Mouse (Mus musculus): ENCODE data around the gene Tm2d1. TPM values are rescaled to one million over a fixed set of nuclear protein-coding genes. Genes with fewer than 3 reads are reported as not detected.
A peak's percentile ranks its signal among the peaks of the same experiment; 100 is the strongest.

Tm2d1 gene
- polyA plus RNA-seq, 1 experiment from 2014 or later = 106 TPM

GRCm38 (mm10) chr4:98376943-98377342, 6.2 kb downstream of the Tm2d1 start:
- Histone ChIP-seq H3K9me3 (no peaks in the 10 kb centered on the region), H3K4me2 (no peak overlapping the region), H3K4me3 (no peak overlapping the region), H3K36me3 (peaks cover 33% of the 10 kb centered on the region), H3K27me3 (replicated peaks) (no peaks in the 10 kb centered on the region), H3K4me1 (peaks cover 17% of the 10 kb centered on the region), H3K27ac (replicated peaks) (no peak overlapping the region), H3K9ac (no peak overlapping the region)
- 88% methylated on average over 2 of the region's 2 CpGs for WGBS
- ATAC-seq (ENCODE audit: extremely low read depth, insufficient number of reproducible peaks, low FRiP score, low TSS enrichment) = no peak

DNA sequence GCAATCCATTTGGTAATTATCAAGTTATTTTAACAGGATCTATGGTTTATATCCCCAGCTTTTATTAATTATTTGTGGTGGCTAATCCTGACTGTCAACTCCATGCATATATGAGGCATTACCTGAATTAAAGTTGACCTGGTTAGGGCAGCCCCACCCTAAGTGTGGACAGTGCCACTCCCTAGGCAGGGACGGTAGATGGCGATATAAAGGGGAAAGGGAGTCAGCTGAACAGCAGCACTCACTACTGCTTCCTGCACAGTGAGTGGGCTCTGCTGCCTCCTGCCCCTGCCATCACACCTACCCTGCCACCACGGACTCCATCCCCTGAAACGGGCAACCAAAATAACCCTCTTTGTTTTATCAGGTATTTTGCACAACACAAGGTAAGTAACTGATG, 7.7 kb downstream of the Tm2d1 start:
- Histone ChIP-seq H3K4me3 (no peak overlapping the region), H3K27ac (replicated peaks) (no peak overlapping the region), H3K4me1 (peaks cover 8% of the 10 kb centered on the region), H3K9ac (no peak overlapping the region), H3K9me3 (no peaks in the 10 kb centered on the region), H3K36me3 (peaks cover 48% of the 10 kb centered on the region), H3K4me2 (no peak overlapping the region), H3K27me3 (replicated peaks) (no peaks in the 10 kb centered on the region)
- no peak for ATAC-seq (ENCODE audit: extremely low read depth, insufficient number of reproducible peaks, low FRiP score, low TSS enrichment)
- 41% methylated on average over 4 of the region's 4 CpGs for WGBS

DNA sequence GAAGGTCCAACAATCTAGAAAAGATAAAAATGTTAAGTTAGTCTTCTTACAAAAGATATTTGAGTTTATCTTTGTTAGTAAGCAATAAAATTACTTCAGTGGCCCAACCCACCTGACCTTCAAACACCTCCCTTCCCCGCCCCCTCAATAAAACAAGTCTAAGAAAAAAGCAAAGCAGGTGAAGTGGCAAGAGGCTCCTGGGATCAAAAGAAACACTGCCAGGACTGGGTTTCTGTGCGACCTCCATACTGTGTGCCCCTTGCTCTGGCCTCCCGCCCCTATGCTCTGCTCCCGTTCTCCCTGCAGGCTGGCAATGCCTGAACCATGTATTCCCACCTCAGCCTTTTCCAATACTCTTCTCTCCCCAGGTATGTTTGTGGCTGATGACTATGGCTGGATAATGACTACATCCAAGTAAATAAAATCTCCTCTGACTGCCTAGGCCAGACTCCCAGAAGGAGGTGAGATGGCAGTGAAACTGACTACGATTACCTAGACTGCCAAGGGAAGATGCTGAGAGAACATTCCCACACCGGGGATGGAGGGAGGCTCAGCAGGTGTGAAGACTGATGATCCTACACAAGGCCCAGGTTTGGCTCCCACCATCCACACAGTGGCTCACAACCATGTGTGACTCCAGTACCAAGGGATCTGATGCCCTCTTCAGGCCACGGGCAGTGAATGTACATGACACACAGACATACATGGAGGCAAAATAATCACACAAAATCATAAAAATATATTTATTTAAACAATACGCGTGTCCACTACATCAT, 24.9 kb downstream of the Tm2d1 start:
- ATAC-seq (ENCODE audit: extremely low read depth, insufficient number of reproducible peaks, low FRiP score, low TSS enrichment) = no peak
- Histone ChIP-seq H3K4me3 (no peak overlapping the region), H3K4me2 (no peak overlapping the region), H3K9ac (no peak overlapping the region), H3K9me3 (no peaks in the 10 kb centered on the region), H3K36me3 (peaks cover 69% of the 10 kb centered on the region), H3K27me3 (replicated peaks) (no peaks in the 10 kb centered on the region), H3K4me1 (no peaks in the 10 kb centered on the region), H3K27ac (replicated peaks) (no peak overlapping the region)
- WGBS = 90% methylated on average over 9 of the region's 9 CpGs

- Histone ChIP-seq H3K4me1 (peaks cover 6% of the 10 kb centered on the region), H3K9ac (no peak overlapping the region), H3K27ac (replicated peaks) (no peak overlapping the region), H3K36me3 (peaks cover 6% of the 10 kb centered on the region), H3K4me2 (no peak overlapping the region), H3K4me3 (no peak overlapping the region), H3K27me3 (replicated peaks) (no peaks in the 10 kb centered on the region), H3K9me3 (no peaks in the 10 kb centered on the region)
- ATAC-seq (ENCODE audit: extremely low read depth, insufficient number of reproducible peaks, low FRiP score, low TSS enrichment) = no peak
- WGBS = 49% methylated on average over 5 of the region's 5 CpGs
Measured at GRCm38 (mm10) chr4:98348580-98348979, 34.5 kb downstream of the Tm2d1 start.

- Histone ChIP-seq H3K27ac (replicated peaks) (no peak overlapping the region), H3K4me3 (no peak overlapping the region), H3K36me3 (no peaks in the 10 kb centered on the region), H3K27me3 (replicated peaks) (no peaks in the 10 kb centered on the region), H3K9ac (no peak overlapping the region), H3K4me2 (no peak overlapping the region), H3K4me1 (peaks cover 6% of the 10 kb centered on the region), H3K9me3 (no peaks in the 10 kb centered on the region)
- ATAC-seq (ENCODE audit: extremely low read depth, insufficient number of reproducible peaks, low FRiP score, low TSS enrichment) = no peak
- WGBS = 80% methylated on average over 10 of the region's 10 CpGs
Measured at GRCm38 (mm10) chr4:98345783-98346182, 37.3 kb downstream of the Tm2d1 start.

DNA sequence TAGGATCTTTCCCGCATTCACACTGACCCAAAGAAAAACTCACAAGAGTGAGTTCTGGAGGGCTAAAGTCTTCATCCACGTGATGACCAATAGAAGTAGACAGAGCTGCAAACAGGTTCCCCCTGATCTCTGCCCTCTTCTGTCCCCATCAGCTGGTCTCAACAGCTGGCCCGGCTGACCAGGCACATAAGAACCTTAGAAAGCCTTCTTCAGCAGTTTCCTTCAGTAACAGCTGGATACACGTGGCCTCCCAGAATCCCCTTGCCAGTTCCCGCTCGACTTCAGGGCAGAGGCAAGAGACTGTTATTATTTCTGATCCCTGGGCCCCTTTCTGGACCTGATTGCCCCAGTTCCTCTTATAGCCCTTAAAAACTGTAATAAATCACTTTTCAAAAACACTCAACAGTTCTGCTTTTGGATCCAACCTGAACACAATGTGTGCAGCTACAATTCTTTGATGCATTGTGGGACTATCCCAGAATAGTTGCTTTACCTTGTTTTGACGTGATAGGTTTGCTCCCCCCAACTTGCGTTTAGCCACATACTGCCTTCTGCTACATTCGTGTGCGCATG, 43.0 kb downstream of the Tm2d1 start:
- Histone ChIP-seq H3K27me3 (replicated peaks) (no peaks in the 10 kb centered on the region), H3K4me3 (no peak overlapping the region), H3K36me3 (no peaks in the 10 kb centered on the region), H3K9ac (no peak overlapping the region), H3K9me3 (no peaks in the 10 kb centered on the region), H3K27ac (replicated peaks) (no peak overlapping the region), H3K4me2 (no peak overlapping the region), H3K4me1 (no peaks in the 10 kb centered on the region)
- ATAC-seq (ENCODE audit: extremely low read depth, insufficient number of reproducible peaks, low FRiP score, low TSS enrichment) = no peak
- 75% methylated on average over 10 of the region's 10 CpGs for WGBS

- no peaks in the 10 kb centered on the region for H3K4me1 ChIP-seq
- no peaks in the 10 kb centered on the region for H3K9me3 ChIP-seq
- no peak overlapping the region for H3K4me3 ChIP-seq
- no peak overlapping the region for H3K27ac ChIP-seq (replicated peaks)
- no peak for ATAC-seq (ENCODE audit: extremely low read depth, insufficient number of reproducible peaks, low FRiP score, low TSS enrichment)
- WGBS = 75% methylated on average over 14 of the region's 14 CpGs
- no peaks in the 10 kb centered on the region for H3K27me3 ChIP-seq (replicated peaks)
- H3K4me2 ChIP-seq = no peak overlapping the region
- no peaks in the 10 kb centered on the region for H3K36me3 ChIP-seq
- H3K9ac ChIP-seq = no peak overlapping the region
Measured at GRCm38 (mm10) chr4:98338636-98339630, 44.2 kb downstream of the Tm2d1 start.

GRCm38 (mm10) chr4:98337197-98337596, 45.9 kb downstream of the Tm2d1 start:
- 63% methylated on average over 5 of the region's 5 CpGs for WGBS
- Histone ChIP-seq H3K4me3 (no peak overlapping the region), H3K27ac (replicated peaks) (no peak overlapping the region), H3K9me3 (0 out of 2 replicates have a peak, but pooled peaks cover 3% of the 10 kb centered on the region), H3K9ac (no peak overlapping the region), H3K4me1 (no peaks in the 10 kb centered on the region), H3K36me3 (no peaks in the 10 kb centered on the region), H3K27me3 (replicated peaks) (no peaks in the 10 kb centered on the region), H3K4me2 (no peak overlapping the region)
- ATAC-seq (ENCODE audit: extremely low read depth, insufficient number of reproducible peaks, low FRiP score, low TSS enrichment) = no peak

DNA sequence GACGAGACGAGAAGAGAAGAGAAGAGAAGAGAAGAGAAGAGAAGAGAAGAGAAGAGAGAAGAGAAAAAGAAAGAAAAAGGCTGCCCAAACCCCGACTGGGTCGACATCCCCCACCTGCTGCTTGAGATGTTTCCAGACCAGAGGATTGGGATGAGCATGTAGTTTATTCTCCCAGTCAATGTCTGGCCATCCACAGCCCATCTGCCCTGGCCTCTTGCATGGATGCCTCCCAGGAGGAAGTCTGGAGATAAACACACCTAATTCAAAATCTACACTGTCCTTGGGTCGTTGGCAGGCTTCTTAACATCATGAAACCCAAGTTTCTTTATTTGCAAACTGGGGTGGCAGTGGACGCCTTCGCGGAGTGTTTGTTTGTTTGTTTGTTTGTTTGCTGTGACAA, 47.4 kb downstream of the Tm2d1 start:
- no peaks in the 10 kb centered on the region for H3K4me1 ChIP-seq
- no peak overlapping the region for H3K9ac ChIP-seq
- no peak for ATAC-seq (ENCODE audit: extremely low read depth, insufficient number of reproducible peaks, low FRiP score, low TSS enrichment)
- H3K36me3 ChIP-seq = no peaks in the 10 kb centered on the region
- no peak overlapping the region for H3K4me2 ChIP-seq
- H3K27me3 ChIP-seq (replicated peaks) = no peaks in the 10 kb centered on the region
- no peak overlapping the region for H3K4me3 ChIP-seq
- H3K9me3 ChIP-seq = 0 out of 2 replicates have a peak, but pooled peaks cover 4% of the 10 kb centered on the region
- WGBS = 74% methylated on average over 8 of the region's 8 CpGs
- H3K27ac ChIP-seq (replicated peaks) = no peak overlapping the region

GRCm38 (mm10) chr4:98322223-98322622, 60.9 kb downstream of the Tm2d1 start:
- Histone ChIP-seq H3K9me3 (peaks cover 9% of the 10 kb centered on the region; the same call in 1 of the 2 replicates), H3K4me1 (peaks cover 19% of the 10 kb centered on the region), H3K4me3 (peak overlapping the region; percentile 52), H3K9ac (peak overlapping the region; percentile 81), H3K4me2 (peak overlapping the region; percentile 74), H3K27me3 (replicated peaks) (no peaks in the 10 kb centered on the region), H3K27ac (replicated peaks) (peak overlapping the region; percentile 76), H3K36me3 (no peaks in the 10 kb centered on the region)
- 1% methylated on average over 29 of the region's 29 CpGs for WGBS
- peak; percentile 74 for ATAC-seq (ENCODE audit: extremely low read depth, insufficient number of reproducible peaks, low FRiP score, low TSS enrichment)

Measured in heart, embryonic 13.5 days (tissue).